Mouse (Mus musculus) effector memory CD4-positive, alpha-beta T cell, adult 7 months (primary cell): ENCODE results near the gene Anapc5. TPM values are rescaled to one million over a fixed set of nuclear protein-coding genes. Genes with fewer than 3 reads are reported as not detected.

Source experiments
- polyA plus RNA-seq: library from polyadenylated mRNA; unstranded; fragments of 100-300 nt; shearing (Covaris generic); gene quantifications from one replicate; pipeline ENCODE4 v1.2.1, GENCODE M21; 2017

Gene Anapc5
- 231 TPM for polyA plus RNA-seq

DNA sequence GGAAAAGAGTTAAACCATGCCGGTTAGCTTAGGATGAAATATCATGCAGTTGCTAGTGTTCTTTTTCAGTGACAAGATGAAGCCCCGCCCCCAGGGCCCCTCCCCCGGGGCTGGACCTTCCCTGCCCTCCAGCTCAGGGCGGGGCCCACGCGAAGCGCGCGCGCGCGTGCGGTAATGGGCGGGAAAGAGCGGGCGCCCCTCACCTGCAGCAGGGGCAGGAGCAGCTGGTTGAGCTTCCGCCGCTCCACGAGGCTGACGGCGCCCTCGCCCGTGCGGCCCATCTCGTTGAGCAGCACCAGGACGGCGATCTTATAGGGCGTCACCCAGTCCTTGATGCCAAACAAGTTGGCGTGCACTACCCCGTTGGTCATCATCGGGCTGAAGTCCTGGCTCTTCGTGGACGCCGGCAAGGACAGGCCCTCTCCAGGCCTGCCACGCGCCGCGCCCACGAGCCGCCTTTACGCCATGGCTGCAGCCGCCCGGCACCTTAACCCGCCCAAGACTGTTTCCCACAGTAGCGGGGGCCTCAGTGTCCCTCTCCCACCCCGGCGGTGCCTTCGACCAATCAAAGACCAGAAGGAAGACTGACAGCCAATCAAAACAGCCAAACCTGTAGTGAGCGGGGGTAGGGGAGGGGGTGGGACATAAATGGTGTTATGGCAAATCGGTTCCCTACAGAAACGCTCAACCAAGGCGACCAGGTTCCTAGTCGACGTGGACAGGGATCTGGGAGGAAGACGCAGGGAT, at the start of gene Anapc5:
Gene Anapc5, minus strand, starts transcription at position 563 of the 747 bp plus-strand sequence.

GRCm38 (mm10) chr5:122849521-122850318, 28.6 kb upstream of the Anapc5 start, which contains the start of gene Rnf34:
Gene Rnf34, plus strand, starts transcription at chr5:122850048.

DNA sequence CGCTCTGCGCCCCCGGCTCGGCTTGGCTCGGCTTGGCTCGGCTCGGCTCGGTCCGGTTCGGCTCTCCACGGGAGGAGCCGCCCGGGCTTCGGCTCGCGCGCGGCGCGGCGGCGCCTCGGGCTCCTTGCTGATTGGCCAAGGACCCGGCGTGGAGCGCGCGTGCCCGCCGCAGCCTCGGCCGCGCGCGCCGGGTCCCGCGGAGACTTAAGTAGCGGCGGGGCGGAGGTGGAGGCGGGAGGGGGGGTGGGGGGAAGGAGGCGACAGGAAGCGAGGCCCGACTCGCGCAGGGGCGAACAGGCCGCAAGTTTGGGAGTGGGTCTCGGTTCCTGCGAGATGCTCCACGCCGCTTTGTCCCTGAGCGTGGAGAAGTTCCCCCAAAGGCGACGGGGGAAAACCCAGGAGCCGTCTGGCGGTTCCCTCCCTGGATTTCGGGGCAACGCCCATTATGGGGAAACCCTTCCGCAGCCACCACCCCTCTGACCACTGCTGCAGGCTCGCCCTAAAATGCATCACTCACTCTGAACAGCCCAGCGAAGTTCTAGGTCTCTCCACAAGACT, 41.8 kb downstream of the Anapc5 start, which contains the start of gene Camkk2:
Gene Camkk2, minus strand, starts transcription at position 133 of the 558 bp plus-strand sequence.

Other genes with a start within 250 kb of the Anapc5 start
- gene Ift81, start 206.8 kb downstream of the Anapc5 start, polyA plus RNA-seq: 2.8 TPM
- gene P2rx7, start 177.4 kb downstream of the Anapc5 start, polyA plus RNA-seq: 21.3 TPM
- gene P2rx4, start 113.8 kb downstream of the Anapc5 start, polyA plus RNA-seq: 56.8 TPM
- 14.9 TPM for gene Camkk2, start 41.9 kb downstream of the Anapc5 start, polyA plus RNA-seq
- gene Rnf34, start 28.7 kb upstream of the Anapc5 start, polyA plus RNA-seq: 24.4 TPM
- gene Kdm2b, start 168.5 kb upstream of the Anapc5 start, polyA plus RNA-seq: 118 TPM
- 543 TPM for gene Orai1, start 193.7 kb upstream of the Anapc5 start, polyA plus RNA-seq
- gene Morn3, start 225.7 kb upstream of the Anapc5 start, polyA plus RNA-seq: 2.4 TPM
- gene Tmem120b, start 247.1 kb upstream of the Anapc5 start, polyA plus RNA-seq: 0.68 TPM